ENCODE assay signal across 10 mouse cellular contexts in genomic region chr9:29410284-29410683, GRCm38 (mm10).
DNase-seq lines count a peak whose midpoint lies in the region; ATAC-seq lines count a peak whose summit lies in the region.
"Had no signal": no experiment of that assay in that cellular context is flagged by ENCODE, and none has a peak within 500 bp of the region (broad histone marks: within the 10 kb centered on the region; RNA-seq: fewer than 3 reads in every experiment).

No protein-coding gene starts in this region.

- WGBS in kidney, embryonic 14.5 days, result 78% methylated on average over 6 of the region's 6 CpGs
- WGBS in embryonic facial prominence, embryonic 14.5 days, result 74% methylated on average over 6 of the region's 6 CpGs
- WGBS in midbrain, embryonic 13.5 days, result 83% methylated on average over 6 of the region's 6 CpGs

- no peaks in the 10 kb centered on the region for H3K9me3 ChIP-seq in kidney, embryonic 14.5 days (ENCODE audit: control insufficient read depth, low read length)
- no peaks in the 10 kb centered on the region for H3K9me3 ChIP-seq in embryonic facial prominence, embryonic 14.5 days (ENCODE audit: control insufficient read depth, low read length)
- no peaks in the 10 kb centered on the region for H3K9me3 ChIP-seq in midbrain, embryonic 13.5 days

- H3K9ac ChIP-seq in kidney, embryonic 14.5 days (ENCODE audit: low read depth, low read length), result no peak overlapping the region
- H3K9ac ChIP-seq in embryonic facial prominence, embryonic 14.5 days (ENCODE audit: low read depth, low read length), result no peak overlapping the region
- peak overlapping the region; percentile 78 for H3K9ac ChIP-seq in midbrain, embryonic 13.5 days (replicated peaks)

- no peaks in the 10 kb centered on the region for H3K36me3 ChIP-seq in kidney, embryonic 14.5 days (ENCODE audit: control insufficient read depth, insufficient read depth, low read length)
- no peaks in the 10 kb centered on the region for H3K36me3 ChIP-seq in embryonic facial prominence, embryonic 14.5 days (ENCODE audit: control insufficient read depth, insufficient read depth, low read length)
- H3K36me3 ChIP-seq in midbrain, embryonic 13.5 days, result no peaks in the 10 kb centered on the region

- H3K4me1 ChIP-seq in kidney, embryonic 14.5 days (ENCODE audit: control insufficient read depth, insufficient read depth, low read length), result 0 out of 2 replicates have a peak, but pooled peaks cover 7% of the 10 kb centered on the region
- H3K4me1 ChIP-seq in embryonic facial prominence, embryonic 14.5 days (ENCODE audit: control insufficient read depth, insufficient read depth, low read length), result no peaks in the 10 kb centered on the region; the same call in 1 of the 2 replicates
- H3K4me1 ChIP-seq in midbrain, embryonic 13.5 days (replicated peaks), result peaks cover 37% of the 10 kb centered on the region

- no peak overlapping the region for H3K27ac ChIP-seq in kidney, embryonic 14.5 days (ENCODE audit: low read depth, low read length)
- no peak overlapping the region for H3K27ac ChIP-seq in embryonic facial prominence, embryonic 14.5 days (replicated peaks; ENCODE audit: low read depth, low read length)
- H3K27ac ChIP-seq in midbrain, embryonic 13.5 days, result no peak overlapping the region

- 0 out of 2 replicates have a peak overlapping the region, but pooled peaks have one; percentile 55 for H3K4me3 ChIP-seq in kidney, embryonic 14.5 days (ENCODE audit: low read length)
- H3K4me3 ChIP-seq in embryonic facial prominence, embryonic 14.5 days (ENCODE audit: low read depth, low read length), result no peak overlapping the region; the same call in 1 of the 2 replicates
- peak overlapping the region; percentile 49 for H3K4me3 ChIP-seq in midbrain, embryonic 13.5 days (replicated peaks)

- H3K27me3 ChIP-seq in kidney, embryonic 14.5 days (ENCODE audit: control insufficient read depth, insufficient read depth, low read length), result peaks cover 15% of the 10 kb centered on the region
- H3K27me3 ChIP-seq in embryonic facial prominence, embryonic 14.5 days (replicated peaks; ENCODE audit: control insufficient read depth, insufficient read depth, low read length), result peaks cover 30% of the 10 kb centered on the region; the same call in 1 of the 2 replicates
- H3K27me3 ChIP-seq in midbrain, embryonic 13.5 days, result peaks cover 32% of the 10 kb centered on the region

- peak; percentile 51 for DNase-seq in cerebellum, adult 9-11 months
- DNase-seq in cerebellum, postnatal 10 days, result no peak
- no peak for DNase-seq in kidney, postnatal 4 days
- DNase-seq in embryonic facial prominence, embryonic 14.5 days (ENCODE audit: low spot score), result no peak
- no peak for DNase-seq in right cerebral cortex, postnatal 25 days
- DNase-seq: adrenal gland, adult 8-10 months; heart, postnatal 36 days had no signal

- H3K4me2 ChIP-seq in kidney, embryonic 14.5 days (replicated peaks; ENCODE audit: low read depth, low read length), result peak overlapping the region; percentile 89
- peak overlapping the region; percentile 91; the same call in 1 of the 2 replicates for H3K4me2 ChIP-seq in embryonic facial prominence, embryonic 14.5 days (ENCODE audit: low read depth, low read length)
- H3K4me2 ChIP-seq in midbrain, embryonic 13.5 days (replicated peaks), result peak overlapping the region; percentile 81

- no peak for ATAC-seq in kidney, embryonic 14.5 days (ENCODE audit: low FRiP score, low TSS enrichment)
- no peak for ATAC-seq in embryonic facial prominence, embryonic 14.5 days (ENCODE audit: low read depth)
- no peak for ATAC-seq in midbrain, embryonic 13.5 days
- ATAC-seq in monocyte, adult 5-6 weeks (replicated peaks; ENCODE audit: insufficient number of reproducible peaks, low FRiP score, low TSS enrichment, poor library complexity, severe bottlenecking), result no peak
